Mouse (Mus musculus) myocyte (in vitro differentiated cells): ENCODE results near the gene Nxn. TPM values are rescaled to one million over a fixed set of nuclear protein-coding genes. Genes with fewer than 3 reads are reported as not detected.

Experiments used
- H3K27me3 ChIP-seq: one replicate; pipeline ENCODE4 v1.6.1; 2011; ENCODE audit not compliant: control insufficient read depth, insufficient read depth, insufficient read length
- H3K36me3 ChIP-seq: one replicate; pipeline ENCODE4 v1.6.1; 2011; ENCODE audit not compliant: control insufficient read depth, insufficient read depth
- H3K4me2 ChIP-seq: one replicate; pipeline ENCODE4 v1.6.1; 2011; ENCODE audit warnings: low read depth, control low read depth
- H3K4me3 ChIP-seq: one replicate; pipeline ENCODE4 v1.5.1; 2011; ENCODE audit warnings: mild to moderate bottlenecking, control low read depth, moderate library complexity
- H3K79me2 ChIP-seq: one replicate; pipeline ENCODE4 v1.6.1; 2011; ENCODE audit not compliant: control insufficient read depth, insufficient read depth
- H3ac ChIP-seq: one replicate; pipeline ENCODE4 v1.6.1; 2011; ENCODE audit not compliant: control insufficient read depth, insufficient read length
- CEBPB ChIP-seq: IDR thresholded peaks from 2 replicates; pipeline ENCODE4 v1.6.1; 2011; ENCODE audit warnings: mild to moderate bottlenecking, moderate library complexity; ENCODE audit not compliant: poor library complexity, insufficient read depth, severe bottlenecking
- E2F4 ChIP-seq: IDR thresholded peaks from one replicate; pipeline ENCODE4 v1.6.1; 2011; ENCODE audit warnings: mild to moderate bottlenecking, control low read depth, moderate library complexity; ENCODE audit not compliant: insufficient read depth
- MAX ChIP-seq: IDR thresholded peaks from one replicate; pipeline ENCODE4 v1.6.1; 2011; ENCODE audit warnings: low read depth, mild to moderate bottlenecking, control low read depth
- MYOD1 ChIP-seq, 3 experiments: IDR thresholded peaks; one replicate each; pipeline ENCODE4 v1.6.1; 2011; ENCODE audit warnings: control low read depth in 2 of 3, low read depth in 2 of 3, mild to moderate bottlenecking in 2 of 3, moderate library complexity in 1 of 3; ENCODE audit not compliant: insufficient read length in 2 of 3, control insufficient read depth in 1 of 3
- MYOG ChIP-seq, 3 experiments: IDR thresholded peaks; one replicate each; pipeline ENCODE4 v1.6.1; 2011; ENCODE audit warnings: control low read depth in 2 of 3, low read depth in 2 of 3, mild to moderate bottlenecking in 2 of 3; ENCODE audit not compliant: insufficient read length in 2 of 3, control insufficient read depth in 1 of 3, insufficient read depth in 1 of 3
- POLR2A ChIP-seq: IDR thresholded peaks from one replicate; pipeline ENCODE4 v1.6.1; 2011; ENCODE audit warnings: low read depth, mild to moderate bottlenecking, control low read depth, moderate library complexity; ENCODE audit not compliant: insufficient read length
- POLR2AphosphoS2 ChIP-seq: IDR thresholded peaks from one replicate; pipeline ENCODE4 v1.6.1; 2011; ENCODE audit warnings: low read depth, control low read depth; ENCODE audit not compliant: insufficient read length
- REST ChIP-seq: IDR thresholded peaks from one replicate; pipeline ENCODE4 v1.6.1; 2011; ENCODE audit warnings: mild to moderate bottlenecking, control low read depth, moderate library complexity; ENCODE audit not compliant: insufficient read depth, insufficient read length
- SRF ChIP-seq: IDR thresholded peaks from one replicate; pipeline ENCODE4 v1.6.1; 2011; ENCODE audit warnings: low read depth; ENCODE audit not compliant: control insufficient read depth, insufficient read length
- TCF12 ChIP-seq: IDR thresholded peaks from one replicate; pipeline ENCODE4 v1.6.1; 2011; ENCODE audit warnings: mild to moderate bottlenecking, control low read depth; ENCODE audit not compliant: poor library complexity, insufficient read depth, severe bottlenecking
- TCF3 ChIP-seq: IDR thresholded peaks from one replicate; pipeline ENCODE4 v1.6.1; 2011; ENCODE audit warnings: low read depth, control low read depth; ENCODE audit not compliant: insufficient read length
- USF1 ChIP-seq: IDR thresholded peaks from one replicate; pipeline ENCODE4 v1.6.1; 2011; ENCODE audit warnings: low read depth, mild to moderate bottlenecking, control low read depth, moderate library complexity
- polyA plus RNA-seq: library from polyadenylated mRNA; unstranded; fragments of >200 nt; fragmentation: generic; extraction: Trizol; gene quantifications from one replicate; pipeline ENCODE4 v1.2.1, GENCODE M21; 2012; ENCODE audit warnings: missing spikeins

The Nxn gene
- polyA plus RNA-seq, 1 experiment: 76.8 TPM

DNA sequence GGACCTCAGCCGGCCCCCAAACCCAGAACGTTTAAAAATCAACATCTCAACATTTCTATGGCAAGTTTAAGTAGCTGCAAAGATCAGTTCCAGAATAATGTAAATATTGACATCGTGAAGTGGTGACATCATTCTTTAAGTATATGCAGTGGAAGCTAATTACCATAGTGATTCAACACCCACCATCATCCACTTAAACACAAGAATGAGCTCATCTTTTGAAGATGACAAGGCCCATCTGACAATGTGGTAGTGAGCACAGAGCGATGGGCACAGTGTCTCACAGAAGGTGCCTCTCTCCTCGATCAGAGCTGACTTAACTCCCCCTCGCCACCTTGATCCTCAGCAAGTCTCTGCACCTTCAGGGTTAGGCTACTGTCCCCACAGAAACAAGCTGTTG lies 26.8 kb upstream of the Nxn start:
- no peaks in the 10 kb centered on the region for H3K79me2 ChIP-seq
- peaks cover 26% of the 10 kb centered on the region for H3K36me3 ChIP-seq
- H3ac ChIP-seq: no peak overlapping the region
- no peaks in the 10 kb centered on the region for H3K27me3 ChIP-seq
- TF ChIP-seq SRF: no peak
- H3K4me2 ChIP-seq: no peak overlapping the region
- no peak overlapping the region for H3K4me3 ChIP-seq

DNA sequence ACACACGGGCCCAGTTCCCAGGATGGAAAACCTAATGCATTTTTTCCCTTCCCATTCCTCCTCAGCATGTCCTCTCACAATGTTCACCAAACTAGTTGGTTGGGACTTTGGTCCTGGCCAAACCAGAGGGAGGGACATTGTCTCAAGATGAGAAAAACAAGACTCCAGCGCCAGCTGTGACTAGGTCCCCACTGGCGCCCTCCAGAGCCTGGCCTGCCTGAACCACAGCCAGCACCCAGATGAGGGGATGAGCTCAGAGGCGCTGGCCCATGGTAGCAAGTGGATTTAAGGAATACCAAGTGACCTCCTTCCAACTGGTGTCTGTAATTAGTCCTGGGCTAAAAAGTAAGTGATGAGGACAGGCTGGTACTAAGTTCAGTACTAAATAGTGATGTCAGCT lies 22.0 kb upstream of the Nxn start:
- Histone ChIP-seq H3K4me2 (no peak overlapping the region), H3K4me3 (no peak overlapping the region), H3K36me3 (peaks cover 39% of the 10 kb centered on the region), H3K27me3 (no peaks in the 10 kb centered on the region), H3ac (no peak overlapping the region), H3K79me2 (no peaks in the 10 kb centered on the region)
- TF ChIP-seq POLR2AphosphoS2: no peak
- peak in 1 of 3 experiments; percentile 30 for TF ChIP-seq MYOG (IDR thresholded peaks at IDR 0.05; ENCODE audit: control insufficient read depth in 1 of 3, insufficient read depth in 1 of 3, insufficient read length in 2 of 3, low read depth in 2 of 3)
- TF ChIP-seq USF1: no peak
- TF ChIP-seq TCF12: no peak
- TF ChIP-seq REST: no peak
- no peak for TF ChIP-seq SRF
- TF ChIP-seq POLR2A: no peak

DNA sequence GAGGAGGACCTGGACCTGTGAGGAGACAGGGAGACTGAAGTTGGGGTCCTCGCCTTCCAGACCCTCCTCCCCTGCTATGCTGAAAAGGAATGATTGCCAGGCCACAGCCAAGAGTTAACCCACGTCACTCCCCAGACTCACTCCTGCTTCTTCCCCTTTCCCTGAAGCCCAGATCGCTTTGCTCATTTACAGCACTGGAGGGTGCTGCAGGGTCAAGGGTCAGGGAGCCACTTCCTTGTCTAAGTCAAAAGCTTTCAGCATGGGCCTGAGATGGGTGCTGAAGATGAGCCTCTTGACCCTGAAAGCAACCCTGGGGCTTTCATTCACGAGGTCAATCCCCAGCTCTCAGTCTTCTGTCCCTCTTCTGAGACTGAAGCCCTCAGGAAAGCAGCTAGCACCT lies 20.2 kb upstream of the Nxn start:
- no peak for TF ChIP-seq MYOD1 (IDR thresholded peaks at IDR 0.05; ENCODE audit: control insufficient read depth in 1 of 3, insufficient read length in 2 of 3, low read depth in 2 of 3)
- no peak for TF ChIP-seq TCF3
- peak; percentile 14 for TF ChIP-seq POLR2A
- no peak for TF ChIP-seq TCF12
- no peak for TF ChIP-seq E2F4
- no peak for TF ChIP-seq REST
- no peaks in the 10 kb centered on the region for H3K27me3 ChIP-seq
- H3K79me2 ChIP-seq: no peaks in the 10 kb centered on the region
- no peak overlapping the region for H3ac ChIP-seq
- H3K36me3 ChIP-seq: peaks cover 32% of the 10 kb centered on the region
- H3K4me2 ChIP-seq: no peak overlapping the region
- no peak overlapping the region for H3K4me3 ChIP-seq

DNA sequence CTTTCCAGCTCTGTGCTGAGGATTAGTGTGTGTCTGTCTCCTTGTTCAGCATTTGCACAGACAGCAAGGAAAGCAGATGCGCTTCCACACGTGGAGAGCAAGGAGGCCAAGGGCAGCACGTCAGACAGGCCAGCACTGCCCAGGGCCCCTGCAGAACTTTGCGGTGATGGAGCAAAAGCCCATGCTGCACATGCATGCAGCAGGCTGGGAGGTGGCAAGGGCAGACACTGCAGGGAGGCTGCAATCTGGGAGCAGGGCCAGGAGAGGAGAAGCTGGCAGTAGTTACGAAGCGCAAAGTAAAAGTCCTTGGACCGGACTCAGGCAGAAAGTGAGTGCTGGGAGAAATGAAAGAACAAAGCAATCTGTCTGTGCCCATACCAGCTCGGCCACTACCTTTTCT lies 19.5 kb upstream of the Nxn start:
- no peaks in the 10 kb centered on the region for H3K27me3 ChIP-seq
- no peak overlapping the region for H3K4me3 ChIP-seq
- H3ac ChIP-seq: no peak overlapping the region
- TF ChIP-seq TCF3 (no peak), MAX (no peak), POLR2A (no peak), MYOG (IDR thresholded peaks at IDR 0.05; ENCODE audit: control insufficient read depth in 1 of 3, insufficient read depth in 1 of 3, insufficient read length in 2 of 3, low read depth in 2 of 3) (no peak), TCF12 (no peak), MYOD1 (IDR thresholded peaks at IDR 0.05; ENCODE audit: control insufficient read depth in 1 of 3, insufficient read length in 2 of 3, low read depth in 2 of 3) (no peak), CEBPB (no peak), POLR2AphosphoS2 (peak; percentile 67)
- H3K79me2 ChIP-seq: no peaks in the 10 kb centered on the region
- H3K4me2 ChIP-seq: no peak overlapping the region
- peaks cover 32% of the 10 kb centered on the region for H3K36me3 ChIP-seq

DNA sequence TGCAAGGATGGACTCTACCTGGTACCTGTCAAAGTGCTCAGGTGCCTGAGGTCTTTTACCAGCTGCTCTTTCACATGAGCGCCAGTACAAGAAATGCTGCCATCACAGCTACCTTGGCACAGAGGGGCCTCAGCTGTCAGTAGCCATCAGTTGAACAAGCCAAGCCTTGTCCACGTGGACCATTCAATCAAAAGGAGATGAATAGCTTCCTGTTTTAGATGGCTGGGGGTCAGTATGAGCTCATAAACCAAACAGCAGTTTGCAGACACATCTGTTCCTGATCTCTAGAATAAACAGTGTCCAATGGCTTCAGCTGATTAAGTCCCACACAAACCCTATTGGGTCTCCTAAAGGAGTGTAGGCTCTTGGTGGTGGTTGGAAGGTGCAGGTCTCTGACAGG lies 17.0 kb upstream of the Nxn start:
- Histone ChIP-seq H3K4me2 (no peak overlapping the region), H3K36me3 (peaks cover 21% of the 10 kb centered on the region), H3K4me3 (no peak overlapping the region), H3K79me2 (no peaks in the 10 kb centered on the region), H3K27me3 (no peaks in the 10 kb centered on the region), H3ac (no peak overlapping the region)
- no peak for TF ChIP-seq TCF12
- TF ChIP-seq SRF: no peak
- no peak for TF ChIP-seq REST
- no peak for TF ChIP-seq POLR2A
- TF ChIP-seq TCF3: no peak
- no peak for TF ChIP-seq E2F4
- no peak for TF ChIP-seq POLR2AphosphoS2
- TF ChIP-seq USF1: peak; percentile 24
- no peak for TF ChIP-seq MAX
- no peak for TF ChIP-seq CEBPB
- TF ChIP-seq MYOG (IDR thresholded peaks at IDR 0.05; ENCODE audit: control insufficient read depth in 1 of 3, insufficient read depth in 1 of 3, insufficient read length in 2 of 3, low read depth in 2 of 3): no peak
- TF ChIP-seq MYOD1 (IDR thresholded peaks at IDR 0.05; ENCODE audit: control insufficient read depth in 1 of 3, insufficient read length in 2 of 3, low read depth in 2 of 3): peak; percentile 74 to 97 (median 95)
